ENCODE assay signal across 14 mouse cellular contexts in the genomic region with DNA sequence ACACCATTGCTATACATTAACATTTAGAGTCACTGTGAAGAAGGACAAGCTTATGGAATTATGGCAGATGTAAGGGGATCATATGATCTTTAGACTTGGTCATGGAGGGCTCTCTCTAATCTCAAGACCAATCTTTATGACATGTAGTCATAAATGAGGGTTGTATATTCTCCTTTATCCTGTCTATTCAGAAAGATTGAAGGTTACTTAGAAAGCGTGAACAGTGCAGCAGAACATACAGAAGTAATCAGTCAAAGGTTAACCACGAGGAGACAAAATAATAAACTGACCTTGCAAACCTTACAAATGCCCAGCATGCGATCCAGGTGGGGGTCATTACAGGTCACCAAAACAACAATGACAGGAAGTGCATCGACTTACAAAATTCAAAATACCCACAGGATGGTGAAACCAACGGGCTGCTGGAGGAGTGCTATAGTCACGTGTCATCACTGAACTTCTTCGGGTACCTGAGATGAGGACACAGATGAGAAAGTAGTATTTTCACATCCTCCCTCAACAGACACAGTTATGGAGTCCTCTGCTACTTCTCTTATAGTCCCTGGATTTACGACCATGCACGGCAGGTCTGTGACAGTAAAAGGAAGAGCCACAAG. TPM values are rescaled to one million over a fixed set of nuclear protein-coding genes. Genes with fewer than 3 reads are reported as not detected.
DNase-seq lines count a peak whose midpoint lies in the region; ATAC-seq and TF ChIP-seq lines count a peak whose summit lies in the region.
"Had no signal": no experiment of that assay in that cellular context is flagged by ENCODE, and none has a peak within 500 bp of the region (broad histone marks: within the 10 kb centered on the region; RNA-seq: fewer than 3 reads in every experiment).

No protein-coding gene starts in this region.

- no peak for TF ChIP-seq RAD21 in CH12.LX (IDR thresholded peaks at IDR 0.05; ENCODE audit: low read depth, low read length)

- TF ChIP-seq CTCF in CH12.LX (conservative IDR thresholded peaks at IDR 0.05 in 1 of 2, IDR thresholded peaks at IDR 0.05 in 1 of 2; ENCODE audit: low read depth in 2 of 2, low read length in 2 of 2) = no peak
- no peak for TF ChIP-seq CTCF in small intestine, adult 2 months (IDR thresholded peaks at IDR 0.05; ENCODE audit: extremely low read depth, insufficient read length, insufficient replicate concordance, low read depth, low read length)
- no peak for TF ChIP-seq CTCF in gastrocnemius, adult 2 months (IDR thresholded peaks at IDR 0.05)

- H3K9me3 ChIP-seq in CH12.LX (replicated peaks; ENCODE audit: low read length) = peaks cover 3% of the 10 kb centered on the region
- H3K9me3 ChIP-seq in intestine, embryonic 14.5 days (ENCODE audit: control insufficient read depth, low read length) = no peaks in the 10 kb centered on the region
- H3K9me3 ChIP-seq in forebrain, embryonic 15.5 days = no peaks in the 10 kb centered on the region
- H3K9me3 ChIP-seq: G1E; hindbrain, embryonic 15.5 days had no signal

- WGBS in intestine, embryonic 14.5 days = 43% methylated on average over 9 of the region's 9 CpGs
- WGBS in small intestine, adult 2 months = 22% methylated on average over 9 of the region's 9 CpGs
- WGBS in forebrain, embryonic 15.5 days = 71% methylated on average over 9 of the region's 9 CpGs

- H3K27ac ChIP-seq in CH12.LX (ENCODE audit: insufficient read depth, low read depth) = no peak overlapping the region
- no peak overlapping the region for H3K27ac ChIP-seq in intestine, embryonic 14.5 days (ENCODE audit: low read depth)
- peak overlapping the region; percentile 87 for H3K27ac ChIP-seq in small intestine, adult 2 months (ENCODE audit: insufficient read depth, low read depth, low read length)
- H3K27ac ChIP-seq in gastrocnemius, adult 2 months = no peak overlapping the region
- no peak overlapping the region for H3K27ac ChIP-seq in forebrain, embryonic 15.5 days (replicated peaks)
- H3K27ac ChIP-seq: hindbrain, embryonic 15.5 days had no signal

- no peak overlapping the region for H3K9ac ChIP-seq in CH12.LX (ENCODE audit: insufficient read depth, low read depth)
- H3K9ac ChIP-seq in intestine, embryonic 14.5 days (ENCODE audit: low read length) = no peak overlapping the region
- no peak overlapping the region for H3K9ac ChIP-seq in forebrain, embryonic 15.5 days (replicated peaks)
- H3K9ac ChIP-seq: hindbrain, embryonic 15.5 days; lung, embryonic 14.5 days had no signal

- 0 out of 2 replicates have a peak overlapping the region, but pooled peaks have one; percentile 34 for H3K4me2 ChIP-seq in CH12.LX (ENCODE audit: insufficient read depth, low read depth, poor library complexity, severe bottlenecking)
- H3K4me2 ChIP-seq in intestine, embryonic 14.5 days (ENCODE audit: low read length) = no peak overlapping the region
- no peak overlapping the region for H3K4me2 ChIP-seq in forebrain, embryonic 15.5 days (replicated peaks)
- H3K4me2 ChIP-seq: hindbrain, embryonic 15.5 days; lung, embryonic 14.5 days; midbrain, embryonic 11.5 days had no signal

- TF ChIP-seq POLR2A in CH12.LX (IDR thresholded peaks at IDR 0.05; ENCODE audit: low read depth, low read length) = no peak
- no peak for TF ChIP-seq POLR2A in small intestine, adult 2 months (IDR thresholded peaks at IDR 0.05; ENCODE audit: low read depth, low read length)

- H3K4me1 ChIP-seq in CH12.LX (ENCODE audit: control insufficient read depth in 1 of 2, insufficient read depth in 2 of 2) = peaks cover 0 to 45% of the 10 kb centered on the region in 2 experiments; a peak in 3 of 4 replicates
- 0 out of 2 replicates have a peak, but pooled peaks cover 2% of the 10 kb centered on the region for H3K4me1 ChIP-seq in intestine, embryonic 14.5 days (replicated peaks; ENCODE audit: control insufficient read depth, insufficient read depth, low read length)
- H3K4me1 ChIP-seq in small intestine, adult 2 months (ENCODE audit: control insufficient read depth, insufficient read depth, insufficient read length, low read length) = peaks cover 12% of the 10 kb centered on the region; the same call in 1 of the 2 replicates
- no peaks in the 10 kb centered on the region for H3K4me1 ChIP-seq in forebrain, embryonic 15.5 days
- H3K4me1 ChIP-seq: hindbrain, embryonic 15.5 days had no signal

- H3K27me3 ChIP-seq in CH12.LX (replicated peaks) = no peaks in the 10 kb centered on the region
- no peaks in the 10 kb centered on the region for H3K27me3 ChIP-seq in intestine, embryonic 14.5 days (replicated peaks; ENCODE audit: control insufficient read depth, insufficient read depth, low read length)
- no peaks in the 10 kb centered on the region for H3K27me3 ChIP-seq in small intestine, adult 2 months (ENCODE audit: control insufficient read depth, insufficient read depth, low read length)
- no peaks in the 10 kb centered on the region for H3K27me3 ChIP-seq in forebrain, embryonic 15.5 days
- H3K27me3 ChIP-seq: hindbrain, embryonic 15.5 days had no signal

- no peaks in the 10 kb centered on the region for H3K36me3 ChIP-seq in CH12.LX (replicated peaks in 1 of 2; ENCODE audit: control insufficient read depth in 1 of 2, insufficient read depth in 1 of 2, low read length in 1 of 2)
- H3K36me3 ChIP-seq in intestine, embryonic 14.5 days (ENCODE audit: control insufficient read depth, insufficient read depth, low read length) = no peaks in the 10 kb centered on the region
- no peaks in the 10 kb centered on the region for H3K36me3 ChIP-seq in small intestine, adult 2 months (ENCODE audit: control insufficient read depth, insufficient read depth, low read length)
- H3K36me3 ChIP-seq in forebrain, embryonic 15.5 days = no peaks in the 10 kb centered on the region
- H3K36me3 ChIP-seq: G1E; hindbrain, embryonic 15.5 days had no signal

- H3K79me2 ChIP-seq in CH12.LX (replicated peaks; ENCODE audit: control insufficient read depth, extremely low read depth, insufficient read depth, poor library complexity, severe bottlenecking) = no peaks in the 10 kb centered on the region

- 0 out of 2 replicates have a peak, but pooled peaks have one; percentile 15 for TF ChIP-seq EP300 in CH12.LX (IDR thresholded peaks at IDR 0.05; ENCODE audit: low read length)

- intact Hi-C loops in gastrocnemius, adult 2 months (cut with DNase I) = no loop called here

- in situ Hi-C loops in CH12.LX (cut with MboI; ENCODE audit: low pct_ligation_motif_present, low pct_unique_long_range_greater_than_20kb, low sequenced_read_pairs) = no loop called here

- H3K4me3 ChIP-seq in CH12.LX (replicated peaks in 1 of 3; ENCODE audit: low read depth in 2 of 3, low read length in 2 of 3, poor library complexity in 1 of 3) = no peak overlapping the region
- no peak overlapping the region for H3K4me3 ChIP-seq in intestine, embryonic 14.5 days (ENCODE audit: low read depth, low read length)
- no peak overlapping the region for H3K4me3 ChIP-seq in small intestine, adult 2 months (ENCODE audit: low read depth, low read length)
- H3K4me3 ChIP-seq in gastrocnemius, adult 2 months = no peak overlapping the region
- no peak overlapping the region for H3K4me3 ChIP-seq in forebrain, embryonic 15.5 days
- H3K4me3 ChIP-seq: hindbrain, embryonic 15.5 days had no signal

- DNase-seq in thymus, postnatal 0 days (ENCODE audit: low spot score) = peak; percentile 20
- no peak for DNase-seq in thymus, postnatal 4 days
- DNase-seq in CH12.LX (ENCODE audit: extremely low read depth) = no peak
- no peak for DNase-seq in intestine, embryonic 14.5 days (ENCODE audit: low spot score)
- DNase-seq in gastrocnemius, adult 2 months = no peak
- DNase-seq: cerebellum, postnatal 25 days; heart, adult 11 months; kidney, postnatal 36 days; lung, embryonic 14.5 days had no signal

- ATAC-seq in intestine, embryonic 14.5 days (replicated peaks; ENCODE audit: low FRiP score, low TSS enrichment, low read depth) = 0 out of 2 replicates have a peak, but pooled peaks have one; percentile 43
- no peak for ATAC-seq in forebrain, embryonic 15.5 days (replicated peaks)

- dilution Hi-C loops in CH12.LX (cut with MboI; ENCODE audit: extremely low pct_ligation_motif_present, extremely low pct_unique_long_range_greater_than_20kb, low sequenced_read_pairs) = no loop called here

TF ChIP-seq in CH12.LX, 34 proteins besides CTCF, POLR2A, EP300 and RAD21:
- TF ChIP-seq IRF4 (IDR thresholded peaks at IDR 0.05; ENCODE audit: low read depth, low read length) = peak; percentile 32; the same call in 1 of the 2 replicates
- TF ChIP-seq TBP (conservative IDR thresholded peaks at IDR 0.05; ENCODE audit: low read depth, low read length) = no peak
- peak; percentile 52 for TF ChIP-seq USF1 (IDR thresholded peaks at IDR 0.05; ENCODE audit: low read depth, low read length)
- peak; percentile 80 for TF ChIP-seq BHLHE40 (IDR thresholded peaks at IDR 0.05; ENCODE audit: low read depth, low read length)
- no peak for TF ChIP-seq RCOR1 (conservative IDR thresholded peaks at IDR 0.05; ENCODE audit: low read depth, low read length)
- TF ChIP-seq MAX (IDR thresholded peaks at IDR 0.05; ENCODE audit: low read length) = peak; percentile 35; the same call in 1 of the 2 replicates
- TF ChIP-seq MAFK (IDR thresholded peaks at IDR 0.05; ENCODE audit: insufficient replicate concordance, low read length) = no peak

RNA-seq across cellular contexts. Expression of a gene that starts 7.0 kb away (rescaled TPM):
- 41.1 and 46.9 TPM in 2 replicates for polyA plus RNA-seq in thymus, postnatal 0 days (2015; fragmentation: Nextera tagmentation; extraction: Ambion mirVana)
- total RNA-seq in CH12.LX (2012; rRNA removed) = 19.1 and 24.5 TPM in 2 replicates
- 40.1 and 48.4 TPM in 2 replicates for total RNA-seq in CH12.LX (2014; rRNA removed)
- 42.4 and 45.9 TPM in 2 replicates for polyA plus RNA-seq in CH12.LX (2012; ENCODE audit: insufficient read length, low read depth)
- polyA plus RNA-seq in intestine, embryonic 14.5 days (2014; fragmentation: Nextera tagmentation; extraction: Ambion mirVana) = 45.2 and 48.2 TPM in 2 replicates
- polyA plus RNA-seq in small intestine, adult 2 months (2012; rRNA removed) = 8.7 and 25.9 TPM in 2 replicates
- 10 to 100 TPM; 18.8 to 20.2 TPM for total RNA-seq in gastrocnemius, adult 2 months (2021)
- polyA plus RNA-seq in forebrain, embryonic 15.5 days (2015; fragmentation: Nextera tagmentation; extraction: Ambion mirVana) = 30.7 and 30.9 TPM in 2 replicates
